Mouse (Mus musculus): ENCODE results near the gene Tbc1d4.

Tbc1d4 gene

DNA sequence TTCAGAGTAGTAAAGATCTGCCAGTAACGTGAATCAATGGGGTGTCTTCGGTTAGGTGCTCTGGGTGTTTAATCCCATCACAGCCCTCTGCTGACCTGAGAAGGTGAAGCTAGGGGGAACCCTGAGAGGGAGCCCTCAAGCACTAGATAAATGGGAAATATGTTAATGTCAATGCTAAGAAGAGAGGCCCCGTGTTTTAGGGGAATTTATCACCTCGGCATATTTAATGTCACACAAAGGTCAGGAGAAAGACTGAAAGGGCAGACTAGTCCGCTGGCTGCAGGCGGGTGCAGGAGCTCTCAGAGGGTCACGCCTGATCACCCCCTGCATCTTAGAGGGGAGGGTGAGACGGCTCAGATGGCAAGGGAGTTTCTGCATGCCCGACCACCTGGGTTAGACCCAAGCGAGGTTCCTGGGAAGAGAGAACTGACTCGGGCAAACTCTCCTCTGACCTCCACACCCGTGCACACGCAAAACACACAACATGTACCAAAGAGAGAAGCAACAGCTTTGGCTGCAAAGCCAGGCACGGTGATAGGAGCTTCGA is 120.7 kb downstream of the Tbc1d4 start:
- no peak for DNase-seq

DNA sequence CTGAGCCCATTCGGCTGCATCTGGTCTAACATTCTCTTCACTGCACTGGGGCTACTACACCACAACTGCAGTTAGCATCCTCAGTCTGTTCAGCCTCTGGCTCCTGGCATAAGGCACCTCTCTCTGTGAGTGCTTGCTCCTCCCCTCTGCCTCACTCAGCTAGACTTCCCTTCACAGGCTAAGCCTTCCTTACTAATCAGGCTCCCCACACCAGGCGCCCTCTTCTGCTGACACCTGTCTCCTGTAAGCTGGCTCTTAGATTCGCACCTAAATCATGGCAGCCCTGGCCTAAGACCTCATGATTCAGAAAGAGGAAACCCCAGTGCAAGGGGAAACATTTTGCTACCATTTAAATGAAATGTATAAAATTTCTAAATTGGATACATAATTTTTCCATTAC is 122.4 kb downstream of the Tbc1d4 start:
- no peak for DNase-seq

DNA sequence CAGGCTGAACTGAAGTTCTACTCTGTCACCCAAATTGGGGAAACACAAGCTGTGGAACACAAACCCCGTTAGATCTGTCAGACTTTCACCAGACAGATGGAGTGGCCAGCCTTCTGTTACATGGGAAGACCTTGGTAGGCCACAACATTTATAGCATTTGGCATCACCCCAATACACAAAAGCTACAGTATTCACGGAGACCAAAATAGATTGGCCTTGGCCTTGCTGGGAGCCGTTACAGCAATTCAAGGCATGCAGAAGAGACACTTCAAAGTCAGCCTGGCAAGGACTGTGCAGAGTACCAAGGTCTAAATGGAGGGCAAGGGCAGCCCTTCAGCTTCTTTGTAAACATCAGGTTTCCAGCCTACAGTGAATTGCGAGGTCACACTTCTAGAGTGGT is 125.8 kb downstream of the Tbc1d4 start:
- peak; percentile 20 for DNase-seq

DNA sequence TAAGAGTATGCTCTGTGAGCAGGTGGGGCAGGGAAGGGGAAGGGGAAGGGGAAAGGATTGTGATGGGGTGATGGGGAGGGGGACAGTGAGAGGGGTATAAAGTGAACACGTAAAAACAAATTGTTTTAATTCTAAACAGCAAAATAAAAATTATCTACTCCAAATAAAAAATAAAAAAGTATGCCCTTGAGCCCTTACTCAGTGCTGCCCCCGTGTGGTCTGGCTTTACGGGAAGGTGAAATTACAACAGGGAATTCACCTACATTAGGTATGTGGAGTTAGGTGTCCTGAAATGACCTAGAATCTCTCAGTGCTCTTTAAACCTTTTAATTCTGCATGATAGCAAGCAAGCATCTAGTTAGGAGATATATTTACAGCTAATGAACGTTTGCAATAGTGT is 126.7 kb downstream of the Tbc1d4 start:
- peak; percentile 19 for DNase-seq

DNA sequence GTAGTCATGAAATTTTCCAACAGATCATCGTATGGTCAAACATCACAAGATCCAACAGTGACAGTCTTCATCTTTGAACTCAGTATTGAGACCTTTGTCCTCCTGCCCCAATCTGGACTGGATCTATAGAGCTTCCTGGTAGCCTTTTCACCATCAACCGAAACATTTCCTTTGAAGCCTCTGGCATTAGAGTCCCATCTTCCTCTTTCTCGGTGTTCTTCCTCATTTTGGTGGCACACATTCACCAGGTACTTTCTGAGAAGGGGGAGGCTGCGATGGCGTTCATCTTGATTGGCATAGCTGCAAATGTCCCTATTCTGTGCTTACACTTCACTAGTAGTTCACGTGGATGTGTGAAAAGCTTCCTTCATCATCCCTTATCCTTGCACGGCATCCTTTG is 127.8 kb downstream of the Tbc1d4 start:
- DNase-seq, result no peak

DNA sequence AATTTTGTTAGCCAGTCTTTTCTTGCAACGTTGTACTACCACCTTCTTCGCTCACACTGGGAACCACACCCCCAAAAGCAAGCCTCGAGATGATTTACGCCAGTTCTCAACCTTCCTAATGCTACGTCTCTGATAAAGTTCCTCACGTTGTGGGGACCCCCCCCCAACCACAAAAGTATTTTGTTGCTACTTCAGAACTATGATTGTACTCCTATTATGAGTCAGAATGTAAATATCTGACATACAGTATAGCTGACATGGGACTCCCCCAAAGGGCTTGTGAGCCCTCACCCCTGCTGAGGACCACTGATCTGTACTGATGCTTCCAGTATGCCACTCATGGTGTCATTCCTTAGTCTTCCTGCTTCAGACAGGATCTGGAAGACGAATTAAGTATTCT is 128.4 kb downstream of the Tbc1d4 start:
- DNase-seq, result no peak

- DNase-seq, result no peak
These were observed 131.2 kb downstream of the Tbc1d4 start for GRCm38 (mm10) chr14:101477827-101478220.

GRCm38 (mm10) chr14:101477081-101477826 is 131.7 kb downstream of the Tbc1d4 start:
- no peak for DNase-seq

DNA sequence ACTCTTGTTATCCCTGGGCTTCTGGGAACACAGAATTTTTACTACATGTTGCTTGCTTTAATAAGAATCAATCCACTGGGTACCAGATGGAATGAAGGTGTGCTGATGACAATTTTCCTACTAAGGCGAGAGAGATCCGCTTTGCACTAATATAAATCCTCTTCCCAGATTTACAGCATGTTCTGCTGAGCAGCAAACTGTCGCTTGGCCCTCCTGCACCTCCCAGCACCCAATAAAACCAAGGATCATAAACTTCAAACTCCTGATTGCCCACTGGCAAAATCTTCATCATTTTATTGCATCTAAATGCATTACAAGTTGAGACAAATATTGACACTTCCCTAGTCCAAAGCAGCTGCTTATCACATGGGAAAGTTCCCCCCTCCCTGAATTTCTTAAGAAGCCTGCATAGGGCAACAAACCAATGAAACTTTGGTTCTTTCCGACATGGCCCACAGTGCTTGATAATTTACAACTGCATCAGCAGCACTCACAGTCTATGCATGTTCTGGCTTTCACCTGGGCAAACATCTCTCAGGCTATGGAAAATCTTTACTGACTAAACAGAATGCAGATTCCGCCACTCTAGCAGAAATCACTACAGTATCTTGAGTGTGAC is 139.4 kb downstream of the Tbc1d4 start:
- no peak for DNase-seq

GRCm38 (mm10) chr14:101468143-101468542 is 140.8 kb downstream of the Tbc1d4 start:
- DNase-seq, result no peak

GRCm38 (mm10) chr14:101467532-101467931 is 141.5 kb downstream of the Tbc1d4 start:
- DNase-seq, result no peak

- DNase-seq, result no peak
These were observed 142.5 kb downstream of the Tbc1d4 start for GRCm38 (mm10) chr14:101466521-101466920.

DNA sequence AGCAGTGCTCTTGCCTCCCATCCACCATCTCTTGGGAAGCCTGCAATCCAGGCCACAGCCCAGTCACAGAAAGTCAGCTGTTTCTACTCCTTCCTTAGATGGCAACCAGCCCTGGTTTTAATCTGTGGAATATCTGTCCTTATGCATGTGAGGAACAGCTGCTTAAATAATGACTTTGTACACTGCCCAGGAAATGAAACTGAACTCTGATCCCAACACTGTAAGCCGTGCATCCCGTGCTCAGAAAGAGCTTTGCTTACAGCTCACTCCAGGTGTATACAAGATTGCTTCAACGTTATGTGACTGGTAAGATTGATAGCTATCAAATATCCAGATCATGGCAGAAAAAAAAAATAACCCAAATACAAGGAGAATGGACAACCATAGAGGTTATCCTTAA is 143.1 kb downstream of the Tbc1d4 start:
- no peak for DNase-seq

DNA sequence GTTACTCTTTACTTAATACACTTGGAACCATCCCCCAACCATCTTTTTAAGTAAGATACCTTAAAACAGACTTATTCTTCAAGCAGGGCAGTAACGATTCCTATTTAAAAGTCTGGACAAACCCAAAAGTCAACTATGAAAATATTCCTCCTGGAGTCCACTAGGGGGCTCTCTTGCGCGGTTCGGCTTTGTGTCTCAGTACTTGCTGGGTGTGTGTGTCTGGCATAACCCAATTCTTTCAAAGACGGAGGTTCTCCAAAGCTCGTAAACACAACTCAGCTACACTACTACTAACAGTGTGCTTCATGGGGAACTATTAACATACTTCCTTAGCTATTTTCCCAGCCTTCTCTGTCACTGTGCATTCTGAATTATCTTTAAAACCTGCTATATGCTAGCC is 148.2 kb downstream of the Tbc1d4 start:
- peak; percentile 64 for DNase-seq

GRCm38 (mm10) chr14:101452915-101453314 is 156.1 kb downstream of the Tbc1d4 start:
- no peak for DNase-seq

GRCm38 (mm10) chr14:101447857-101448256 is 161.1 kb downstream of the Tbc1d4 start:
- no peak for DNase-seq

DNA sequence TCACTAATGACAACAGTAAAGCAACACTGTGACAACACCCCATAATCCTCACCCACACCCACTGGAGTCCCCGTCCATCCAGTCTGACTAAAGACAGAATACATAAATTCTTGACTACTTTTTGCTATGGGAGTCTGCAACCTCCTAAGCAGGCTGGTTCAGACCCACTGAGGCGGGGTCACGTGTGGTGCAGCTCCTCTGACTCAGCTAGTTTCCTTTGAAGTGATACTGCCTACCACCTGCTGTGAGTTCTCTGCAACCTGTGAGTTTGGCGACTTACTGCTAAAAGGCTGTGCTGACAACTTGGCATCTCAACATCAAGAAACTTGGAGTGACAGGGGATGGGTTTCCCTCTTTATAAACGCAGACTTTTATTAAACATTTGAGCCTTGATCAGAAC is 163.8 kb downstream of the Tbc1d4 start:
- no peak for DNase-seq

- DNase-seq, result peak; percentile 68
These were observed 171.1 kb downstream of the Tbc1d4 start for GRCm38 (mm10) chr14:101437925-101438324.

DNA sequence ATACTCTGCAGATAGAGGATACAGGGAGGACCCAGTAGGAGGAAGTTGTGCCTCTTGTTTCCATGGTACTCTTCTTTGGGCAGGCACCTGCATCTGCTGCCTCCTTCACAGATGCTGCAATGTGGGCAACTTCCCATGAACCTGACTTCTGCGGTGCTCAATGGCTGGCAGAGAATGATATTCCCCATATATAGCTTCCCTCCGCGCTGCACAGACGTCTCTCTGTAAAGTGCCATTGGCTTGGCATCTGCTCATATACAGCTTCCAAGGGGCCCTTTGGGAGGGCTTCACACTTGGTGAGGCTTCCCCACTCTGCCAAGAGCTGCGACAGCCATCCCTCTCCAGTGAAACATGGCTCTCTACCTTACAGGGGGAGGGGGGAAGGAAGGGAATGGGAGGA is 178.5 kb downstream of the Tbc1d4 start:
- no peak for DNase-seq

GRCm38 (mm10) chr14:101428805-101429516 is 180.0 kb downstream of the Tbc1d4 start:
- no peak for DNase-seq

GRCm38 (mm10) chr14:101417679-101418078 is 191.3 kb downstream of the Tbc1d4 start:
- no peak for DNase-seq

All from cerebellum, adult 8-10 months (tissue).